In the genomic region with DNA sequence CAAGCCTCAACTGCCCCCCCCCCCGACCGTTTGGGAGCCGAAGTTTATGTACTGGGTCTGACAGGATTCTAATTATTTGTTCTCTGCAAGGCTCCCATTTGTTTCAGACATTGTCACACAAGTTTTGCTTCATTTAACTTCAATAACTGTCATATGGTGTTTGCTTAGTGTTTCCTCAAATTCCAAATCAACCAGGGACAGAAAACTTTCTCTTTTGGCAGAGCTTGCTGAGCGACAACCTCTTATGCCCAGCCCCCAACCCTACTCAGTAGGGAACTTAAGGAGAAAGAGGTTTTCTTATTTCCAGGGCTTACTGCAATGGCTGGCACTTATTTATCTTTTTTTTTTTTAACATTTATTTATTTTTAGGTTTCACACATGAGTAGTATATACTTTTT, we compare ENCODE assay signal across 26 mouse cellular contexts. TPM values are rescaled to one million over a fixed set of nuclear protein-coding genes. Genes with fewer than 3 reads are reported as not detected.
DNase-seq lines count a peak whose midpoint lies in the region; ATAC-seq and TF ChIP-seq lines count a peak whose summit lies in the region.
"Had no signal": no experiment of that assay in that cellular context is flagged by ENCODE, and none has a peak within 500 bp of the region (broad histone marks: within the 10 kb centered on the region; RNA-seq: fewer than 3 reads in every experiment).

No protein-coding gene starts in this region.

- no peak overlapping the region for H3K27ac ChIP-seq in embryonic facial prominence, embryonic 14.5 days (replicated peaks; ENCODE audit: low read depth, low read length)
- H3K27ac ChIP-seq in embryonic facial prominence, embryonic 10.5 days (replicated peaks) = no peak overlapping the region
- peak overlapping the region; percentile 13; the same call in 1 of the 2 replicates for H3K27ac ChIP-seq in lung, embryonic 14.5 days (ENCODE audit: low read depth)
- no peak overlapping the region for H3K27ac ChIP-seq in stomach, embryonic 14.5 days (ENCODE audit: low read length)
- H3K27ac ChIP-seq: forebrain, embryonic 15.5 days; hindbrain, embryonic 13.5 days; liver, embryonic 14.5 days; macrophage; midbrain, embryonic 13.5 days; neural tube, embryonic 13.5 days; stomach, embryonic 15.5 days had no signal

- no peaks in the 10 kb centered on the region for H3K4me1 ChIP-seq in embryonic facial prominence, embryonic 14.5 days (ENCODE audit: control insufficient read depth, insufficient read depth, low read length)
- peaks cover 7% of the 10 kb centered on the region for H3K4me1 ChIP-seq in embryonic facial prominence, embryonic 10.5 days
- H3K4me1 ChIP-seq in lung, embryonic 14.5 days (ENCODE audit: insufficient read depth) = no peaks in the 10 kb centered on the region
- no peaks in the 10 kb centered on the region for H3K4me1 ChIP-seq in stomach, embryonic 14.5 days (ENCODE audit: control insufficient read depth, insufficient read depth, low read length)
- H3K4me1 ChIP-seq: stomach, embryonic 15.5 days had no signal

- no peak overlapping the region for H3K9ac ChIP-seq in embryonic facial prominence, embryonic 14.5 days (ENCODE audit: low read depth, low read length)
- H3K9ac ChIP-seq in lung, embryonic 14.5 days = no peak overlapping the region
- H3K9ac ChIP-seq in stomach, embryonic 14.5 days (replicated peaks; ENCODE audit: low read depth, low read length) = no peak overlapping the region
- H3K9ac ChIP-seq: forebrain, embryonic 15.5 days; hindbrain, embryonic 13.5 days; liver, embryonic 14.5 days; midbrain, embryonic 13.5 days; neural tube, embryonic 13.5 days; stomach, embryonic 15.5 days had no signal

- no peak for TF ChIP-seq CTCF in lung, embryonic 14.5 days (IDR thresholded peaks at IDR 0.05; ENCODE audit: low read depth)

- peak overlapping the region; percentile 20; the same call in 1 of the 2 replicates for H3K4me2 ChIP-seq in embryonic facial prominence, embryonic 14.5 days (ENCODE audit: low read depth, low read length)
- peak overlapping the region; percentile 25; the same call in 1 of the 2 replicates for H3K4me2 ChIP-seq in lung, embryonic 14.5 days
- H3K4me2 ChIP-seq in stomach, embryonic 14.5 days (replicated peaks; ENCODE audit: low read depth, low read length) = 0 out of 2 replicates have a peak overlapping the region, but pooled peaks have one; percentile 3
- H3K4me2 ChIP-seq: forebrain, embryonic 15.5 days; hindbrain, embryonic 13.5 days; midbrain, embryonic 13.5 days; neural tube, embryonic 13.5 days; stomach, embryonic 15.5 days had no signal

- DNase-seq in embryonic facial prominence, embryonic 14.5 days (ENCODE audit: low spot score) = peak; percentile 73
- DNase-seq in embryonic facial prominence, embryonic 10.5 days (ENCODE audit: low spot score) = no peak
- peak; percentile 69 for DNase-seq in lung, embryonic 14.5 days
- no peak for DNase-seq in lung, postnatal 36 days
- DNase-seq in Muller cell, postnatal 12 days (ENCODE audit: inconsistent ontology term) = peak; percentile 92
- DNase-seq in urinary bladder, postnatal 10 days (ENCODE audit: low spot score) = no peak
- no peak for DNase-seq in adrenal gland, postnatal 10 days
- DNase-seq: adrenal gland, adult 8-10 months; cerebellum, adult 11 months; cerebellum, adult 9-11 months; kidney, adult 9 months; kidney, postnatal 25 days; liver; right cerebral cortex, postnatal 14 days; thymus, adult 18-20 months; thymus, postnatal 25 days had no signal

- H3K27me3 ChIP-seq in embryonic facial prominence, embryonic 14.5 days (replicated peaks; ENCODE audit: control insufficient read depth, insufficient read depth, low read length) = no peaks in the 10 kb centered on the region
- no peaks in the 10 kb centered on the region for H3K27me3 ChIP-seq in embryonic facial prominence, embryonic 10.5 days (replicated peaks; ENCODE audit: low read depth, poor library complexity, severe bottlenecking)
- no peaks in the 10 kb centered on the region for H3K27me3 ChIP-seq in lung, embryonic 14.5 days (ENCODE audit: insufficient read depth, low read length)
- H3K27me3 ChIP-seq in stomach, embryonic 14.5 days (ENCODE audit: control insufficient read depth, insufficient read depth, low read length) = no peaks in the 10 kb centered on the region
- H3K27me3 ChIP-seq: CH12.LX; forebrain, embryonic 15.5 days; hindbrain, embryonic 13.5 days; midbrain, embryonic 13.5 days; neural tube, embryonic 13.5 days; stomach, embryonic 15.5 days had no signal

- 29% methylated on average over 4 of the region's 4 CpGs for WGBS in embryonic facial prominence, embryonic 14.5 days
- 75% methylated on average over 4 of the region's 4 CpGs for WGBS in embryonic facial prominence, embryonic 10.5 days
- 39% methylated on average over 4 of the region's 4 CpGs for WGBS in lung, embryonic 14.5 days
- 27% methylated on average over 4 of the region's 4 CpGs for WGBS in stomach, embryonic 14.5 days

- ATAC-seq in embryonic facial prominence, embryonic 14.5 days (ENCODE audit: low read depth) = no peak
- ATAC-seq in lung, embryonic 14.5 days (ENCODE audit: insufficient read depth) = peak; percentile 28; the same call in 1 of the 2 replicates
- ATAC-seq in stomach, embryonic 14.5 days (ENCODE audit: insufficient number of reproducible peaks, insufficient read depth, low FRiP score, low read depth) = no peak
- ATAC-seq: forebrain, embryonic 15.5 days; intestine, postnatal 0 days; midbrain, embryonic 13.5 days had no signal

- H3K4me3 ChIP-seq in embryonic facial prominence, embryonic 14.5 days (ENCODE audit: low read depth, low read length) = no peak overlapping the region
- no peak overlapping the region for H3K4me3 ChIP-seq in embryonic facial prominence, embryonic 10.5 days
- H3K4me3 ChIP-seq in lung, embryonic 14.5 days (ENCODE audit: low read depth, low read length) = no peak overlapping the region
- no peak overlapping the region for H3K4me3 ChIP-seq in stomach, embryonic 14.5 days (ENCODE audit: low read depth, low read length)
- H3K4me3 ChIP-seq: forebrain, embryonic 15.5 days; hindbrain, embryonic 13.5 days; midbrain, embryonic 13.5 days; neural tube, embryonic 13.5 days; stomach, embryonic 15.5 days had no signal

- 0 out of 2 replicates have a peak, but pooled peaks cover 6% of the 10 kb centered on the region for H3K9me3 ChIP-seq in embryonic facial prominence, embryonic 14.5 days (ENCODE audit: control insufficient read depth, low read length)
- no peaks in the 10 kb centered on the region for H3K9me3 ChIP-seq in embryonic facial prominence, embryonic 10.5 days
- H3K9me3 ChIP-seq in lung, embryonic 14.5 days (ENCODE audit: low read depth, low read length) = no peaks in the 10 kb centered on the region
- H3K9me3 ChIP-seq in stomach, embryonic 14.5 days (ENCODE audit: control insufficient read depth, low read depth, low read length) = no peaks in the 10 kb centered on the region
- H3K9me3 ChIP-seq: forebrain, embryonic 15.5 days; hindbrain, embryonic 13.5 days; midbrain, embryonic 13.5 days; neural tube, embryonic 13.5 days; stomach, embryonic 15.5 days had no signal

- no peaks in the 10 kb centered on the region for H3K36me3 ChIP-seq in embryonic facial prominence, embryonic 14.5 days (ENCODE audit: control insufficient read depth, insufficient read depth, low read length)
- no peaks in the 10 kb centered on the region for H3K36me3 ChIP-seq in embryonic facial prominence, embryonic 10.5 days (replicated peaks)
- H3K36me3 ChIP-seq in lung, embryonic 14.5 days (ENCODE audit: insufficient read depth) = no peaks in the 10 kb centered on the region
- H3K36me3 ChIP-seq in stomach, embryonic 14.5 days (ENCODE audit: control insufficient read depth, insufficient read depth, low read length) = no peaks in the 10 kb centered on the region
- H3K36me3 ChIP-seq: forebrain, embryonic 15.5 days; hindbrain, embryonic 13.5 days; midbrain, embryonic 13.5 days; neural tube, embryonic 13.5 days; stomach, embryonic 15.5 days had no signal

RNA-seq across cellular contexts. Expression of a gene that starts 30.5 kb away (rescaled TPM):
- 3.7 and 4.3 TPM in 2 replicates for polyA plus RNA-seq in embryonic facial prominence, embryonic 14.5 days (2014; fragmentation: Nextera tagmentation; extraction: Ambion mirVana)
- 1.1 and 1.3 TPM in 2 replicates for polyA plus RNA-seq in embryonic facial prominence, embryonic 10.5 days (2016; fragmentation: Nextera tagmentation; extraction: Ambion mirVana)
- polyA plus RNA-seq in lung, embryonic 14.5 days (2014; fragmentation: Nextera tagmentation; extraction: Ambion mirVana) = 10.9 and 11.7 TPM in 2 replicates
- polyA plus RNA-seq in stomach, embryonic 14.5 days (2014; fragmentation: Nextera tagmentation; extraction: Ambion mirVana) = 2.0 and 2.3 TPM in 2 replicates
- 1 to 10 TPM; 5.6 to 7.3 TPM for total RNA-seq in adrenal gland, postnatal 10 days (2021)

Comparison
In these comparisons a context has a peak if more than half of its experiments do, and no peak if none do; other contexts are left out.
1. DNase-seq: peak in embryonic facial prominence, embryonic 14.5 days (single experiment), lung, embryonic 14.5 days (single experiment) and Muller cell, postnatal 12 days (single experiment); none in embryonic facial prominence, embryonic 10.5 days (single experiment), lung, postnatal 36 days (single experiment), urinary bladder, postnatal 10 days (single experiment) and adrenal gland, postnatal 10 days (single experiment).
2. Peak in every context shown above with its lines, with median percentiles within 50 percentile points of each other: H3K4me2 ChIP-seq.